Mouse (Mus musculus): ENCODE results near the gene Cfap69.

Cfap69 gene

DNA sequence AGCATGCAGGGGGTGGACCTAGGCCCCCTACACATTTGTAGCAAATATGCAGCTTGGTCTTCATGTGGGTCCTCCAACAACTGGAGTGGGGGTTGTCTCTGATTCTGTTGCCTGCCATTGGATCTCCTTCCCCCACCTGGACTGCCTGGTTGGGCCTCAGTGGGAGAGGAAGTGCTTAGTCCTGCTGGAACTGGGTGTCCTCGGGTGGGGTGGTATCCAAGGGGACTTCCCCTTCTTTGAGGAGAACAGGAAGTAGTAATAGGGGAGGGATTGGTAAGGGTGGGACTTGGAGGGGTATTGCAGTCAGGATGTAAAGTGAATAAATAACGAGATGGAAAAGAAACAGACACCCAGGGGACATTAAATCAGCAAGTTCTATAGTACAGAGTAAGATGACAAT is 5.4 kb downstream of the Cfap69 start:
- no peak for DNase-seq (ENCODE audit: extremely low read depth, insufficient read length, low spot score)

DNA sequence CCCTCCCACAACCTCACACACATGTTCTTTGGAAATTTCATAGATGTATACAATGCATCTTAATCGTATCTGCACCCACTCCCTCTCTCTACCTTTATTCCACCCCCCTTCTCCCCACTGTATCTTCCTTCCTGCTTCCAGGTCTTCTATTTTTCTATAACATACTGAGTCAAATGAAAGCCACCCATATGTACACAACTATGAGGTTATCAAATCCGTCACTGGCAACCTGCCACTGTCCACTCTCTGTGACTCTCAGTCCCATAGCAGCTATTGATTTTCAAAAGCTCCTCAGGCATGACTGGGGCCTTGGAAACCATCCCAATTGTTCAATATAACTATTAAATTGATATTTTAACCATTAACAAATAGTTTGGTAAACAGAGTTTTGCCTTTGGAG is 6.1 kb downstream of the Cfap69 start:
- no peak for DNase-seq (ENCODE audit: extremely low read depth, insufficient read length, low spot score)

DNA sequence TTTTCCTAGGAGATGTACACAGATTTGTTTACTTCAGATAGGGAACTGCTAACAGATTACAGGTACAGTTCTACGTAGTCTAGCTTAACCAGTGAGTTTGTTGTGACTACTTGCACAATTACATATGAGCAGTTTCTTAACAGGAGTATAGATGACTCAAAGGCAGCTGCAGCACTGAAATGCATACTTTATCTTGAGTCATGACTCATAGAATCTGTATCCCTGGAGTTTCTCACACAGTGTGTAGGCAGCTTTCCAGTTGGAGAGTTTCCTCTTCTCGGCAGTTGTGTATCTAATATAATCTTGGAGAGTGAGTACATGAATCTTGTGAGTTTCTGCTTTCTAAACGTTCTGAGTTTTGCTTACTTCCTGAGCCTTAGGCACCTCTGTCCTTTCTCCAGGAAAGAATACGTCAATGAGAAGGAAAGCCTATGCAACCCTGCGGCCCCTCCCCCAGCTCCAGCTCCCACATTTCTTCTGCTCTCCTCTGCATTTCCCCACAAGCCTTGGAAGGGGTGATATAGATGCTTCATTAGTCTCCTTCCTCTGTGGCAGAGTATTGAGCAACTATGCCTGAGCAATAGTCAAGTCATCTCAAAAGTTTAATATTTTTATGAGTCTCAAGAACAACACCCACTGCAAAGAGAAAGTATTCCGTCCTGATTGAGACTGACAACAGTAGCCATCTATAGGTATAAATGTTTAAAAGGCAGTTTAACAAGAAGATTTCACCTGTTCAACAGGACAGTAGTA is 15.0 kb downstream of the Cfap69 start:
- DNase-seq (ENCODE audit: extremely low read depth, insufficient read length, low spot score): peak; percentile 63

DNA sequence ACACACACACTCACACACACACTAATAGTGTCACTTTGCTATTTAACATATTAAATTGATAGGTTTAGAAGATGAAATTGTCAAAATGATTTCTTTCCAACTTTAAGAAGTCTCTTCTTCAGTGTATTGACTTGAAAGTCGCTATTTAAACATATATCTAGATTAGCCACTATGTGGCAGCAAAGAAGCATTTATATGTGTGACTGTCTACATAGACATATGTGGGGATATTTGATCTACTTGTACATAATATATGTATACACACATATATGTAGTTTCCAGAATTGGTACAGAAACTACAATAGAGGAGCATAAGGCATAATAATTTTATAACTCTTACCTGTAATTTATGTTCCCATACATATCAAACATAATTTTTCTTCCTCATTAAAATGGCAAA is 17.9 kb downstream of the Cfap69 start:
- no peak for DNase-seq (ENCODE audit: extremely low read depth, insufficient read length, low spot score)

DNA sequence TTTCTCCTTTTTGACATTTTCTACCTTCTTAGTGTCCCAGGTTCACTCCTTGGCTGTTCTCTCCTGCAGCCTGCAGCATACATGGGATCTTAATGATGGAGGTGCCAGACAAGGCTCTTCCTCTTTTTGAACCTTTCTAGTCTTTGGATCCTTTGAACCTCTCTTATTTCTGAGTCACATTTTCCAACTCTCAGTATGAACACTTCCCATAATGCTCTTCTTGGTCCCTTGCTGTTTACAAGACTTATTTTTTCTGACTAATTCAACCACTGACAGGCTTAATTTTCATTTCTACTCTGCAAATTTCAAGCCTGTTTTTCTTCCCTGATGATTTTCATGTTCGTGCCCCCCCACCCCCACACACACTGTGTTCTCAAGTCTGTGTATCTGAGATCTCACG is 25.5 kb downstream of the Cfap69 start:
- no peak for DNase-seq (ENCODE audit: extremely low read depth, insufficient read length, low spot score)

- DNase-seq (ENCODE audit: extremely low read depth, insufficient read length, low spot score): no peak
These were observed 38.5 kb downstream of the Cfap69 start for GRCm38 (mm10) chr5:5625491-5625890.

GRCm38 (mm10) chr5:5618329-5618728 is 45.7 kb downstream of the Cfap69 start:
- no peak for DNase-seq (ENCODE audit: extremely low read depth, insufficient read length, low spot score)

GRCm38 (mm10) chr5:5610540-5610939 is 53.5 kb downstream of the Cfap69 start:
- no peak for DNase-seq (ENCODE audit: extremely low read depth, insufficient read length, low spot score)

GRCm38 (mm10) chr5:5587686-5588085 is 76.4 kb downstream of the Cfap69 start:
- DNase-seq (ENCODE audit: extremely low read depth, insufficient read length, low spot score): no peak

DNA sequence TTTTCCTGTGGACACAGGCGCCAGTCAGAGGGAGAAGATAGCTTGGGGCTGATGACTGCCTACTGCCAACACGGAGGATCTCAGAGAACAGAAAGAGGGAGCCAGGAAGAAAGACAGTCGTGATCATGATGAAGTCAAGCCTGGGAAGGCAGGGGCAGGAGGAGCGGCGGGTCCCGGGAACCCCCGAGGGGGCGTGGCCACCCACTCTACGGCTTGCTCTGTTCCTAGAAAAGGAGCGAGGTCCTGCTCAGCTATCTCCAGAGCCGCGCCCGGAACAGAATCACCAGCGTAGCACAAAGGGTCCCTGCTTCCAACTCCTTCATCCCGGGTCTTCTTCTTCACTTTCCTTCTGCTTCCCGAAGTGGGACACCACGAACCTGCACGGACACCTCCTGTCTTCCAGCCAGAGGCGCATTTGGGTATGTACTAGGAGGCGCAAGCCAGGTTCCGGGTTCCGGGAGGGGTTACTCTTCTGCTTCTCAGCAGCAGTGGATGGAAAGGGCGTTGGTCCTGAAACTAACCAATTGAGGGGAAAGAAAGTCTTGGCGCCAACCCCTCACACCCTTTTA is 90.2 kb downstream of the Cfap69 start, which contains the start of gene Gm8773:
Gene Gm8773 (plus strand): TSS at position 51 of the 569 bp plus-strand sequence.
- peak; percentile 4 for DNase-seq (ENCODE audit: extremely low read depth, insufficient read length, low spot score)

DNA sequence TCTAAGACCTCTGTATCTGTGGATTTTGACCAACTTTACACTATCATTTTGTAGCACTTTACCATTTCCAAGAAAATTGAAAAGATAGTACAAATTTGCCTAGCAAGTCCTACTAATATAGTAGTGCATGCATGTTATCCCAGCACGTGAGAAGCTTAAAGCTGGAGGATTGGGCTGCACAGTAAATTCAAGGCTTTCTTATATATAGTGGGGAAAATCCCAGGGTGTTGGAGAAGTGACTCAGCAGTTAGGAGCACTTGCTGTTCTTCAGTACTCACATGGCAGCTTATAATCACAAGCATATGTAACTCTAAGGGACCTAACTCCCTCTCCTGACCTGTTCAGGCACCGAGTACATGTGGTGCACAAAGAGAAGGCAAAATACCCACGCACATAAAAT is 101.6 kb downstream of the Cfap69 start:
- DNase-seq (ENCODE audit: extremely low read depth, insufficient read length, low spot score): no peak

DNA sequence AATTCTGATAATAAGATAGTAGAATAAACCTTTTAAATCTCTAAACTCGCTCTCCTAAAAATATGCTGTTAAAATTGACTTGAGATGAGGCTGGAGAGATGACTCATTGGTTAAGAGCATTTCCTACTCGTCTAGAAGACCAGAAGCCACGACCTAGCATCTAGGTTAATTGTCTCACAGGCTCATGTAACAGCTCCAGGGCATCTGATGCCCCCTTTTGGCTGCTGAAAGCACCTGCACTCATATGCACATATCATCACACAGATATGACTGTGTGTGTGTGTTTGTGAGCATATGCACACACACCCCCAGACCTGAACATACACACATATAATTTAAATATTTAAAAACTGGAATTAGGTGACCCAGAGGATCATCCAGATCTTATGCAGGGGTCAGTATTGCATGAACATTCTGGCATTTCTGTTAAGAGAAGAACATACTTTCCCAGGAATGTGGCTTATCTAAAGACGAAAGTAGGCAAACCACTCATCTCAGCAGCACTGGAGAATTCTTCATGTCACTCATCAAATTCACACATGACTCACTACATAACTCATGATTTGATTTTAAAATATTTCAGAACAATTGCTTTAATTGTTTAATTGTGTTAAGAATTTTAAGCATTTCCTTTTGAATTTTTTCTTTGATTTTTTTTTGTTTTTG is 102.9 kb downstream of the Cfap69 start:
- no peak for DNase-seq (ENCODE audit: extremely low read depth, insufficient read length, low spot score)

GRCm38 (mm10) chr5:5559798-5560197 is 104.2 kb downstream of the Cfap69 start:
- DNase-seq (ENCODE audit: extremely low read depth, insufficient read length, low spot score): no peak

- peak; percentile 81 for DNase-seq (ENCODE audit: extremely low read depth, insufficient read length, low spot score)
These were observed 104.8 kb downstream of the Cfap69 start, which contains the start of gene Gtpbp10 for GRCm38 (mm10) chr5:5559079-5559740. Gtpbp10 (minus strand) TSS chr5:5559538.

- no peak for DNase-seq (ENCODE audit: extremely low read depth, insufficient read length, low spot score)
These were observed 112.9 kb downstream of the Cfap69 start for GRCm38 (mm10) chr5:5551110-5551509.

- peak; percentile 5 for DNase-seq (ENCODE audit: extremely low read depth, insufficient read length, low spot score)
These were observed 123.7 kb downstream of the Cfap69 start for GRCm38 (mm10) chr5:5540385-5540784.

DNA sequence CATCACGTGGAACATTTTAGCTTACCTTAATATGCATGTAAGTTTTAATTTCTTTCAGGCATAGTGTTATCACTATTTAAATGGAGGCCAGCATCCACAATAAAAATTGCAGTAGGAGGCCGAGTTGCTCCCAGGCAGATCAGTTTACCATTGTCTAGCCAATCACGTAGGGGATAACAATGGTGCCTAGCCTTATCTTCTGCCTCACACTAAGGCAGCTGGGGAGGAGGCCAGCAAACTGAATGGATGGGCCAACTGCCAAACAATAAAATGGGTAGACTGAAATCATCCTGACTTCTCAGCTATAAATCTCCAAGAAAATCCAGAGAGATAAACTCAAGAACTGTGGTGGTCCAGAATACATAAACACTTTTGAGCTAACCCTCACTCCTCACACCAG is 124.3 kb downstream of the Cfap69 start:
- DNase-seq (ENCODE audit: extremely low read depth, insufficient read length, low spot score): no peak

DNA sequence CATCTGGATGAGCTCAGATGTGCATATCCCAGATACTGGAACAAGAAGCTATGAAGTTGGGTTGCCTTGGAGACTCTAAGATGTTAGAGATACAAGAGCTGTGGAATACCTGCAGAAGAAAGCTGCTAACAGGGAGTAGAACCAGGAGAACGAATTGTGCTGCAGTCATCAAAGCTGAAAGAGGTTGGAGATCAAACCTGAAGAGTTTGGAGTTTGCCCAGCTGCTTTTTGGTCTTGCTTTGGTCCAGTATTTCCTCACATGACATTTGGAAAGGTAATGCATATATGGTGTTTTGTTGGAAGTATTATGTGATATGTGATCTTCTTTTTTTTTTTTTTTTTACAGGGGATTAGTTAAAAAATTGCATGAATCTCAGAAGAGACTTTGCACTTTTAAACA is 127.9 kb downstream of the Cfap69 start:
- no peak for DNase-seq (ENCODE audit: extremely low read depth, insufficient read length, low spot score)

- no peak for DNase-seq (ENCODE audit: extremely low read depth, insufficient read length, low spot score)
These were observed 130.2 kb downstream of the Cfap69 start for GRCm38 (mm10) chr5:5533656-5534420.
